Mouse (Mus musculus): ENCODE results near the gene Shisa5.

- TF ChIP-seq CTCF (IDR thresholded peaks at IDR 0.05; ENCODE audit: extremely low read depth, insufficient read length, insufficient replicate concordance, low read depth, low read length) = no peak
- no peak for TF ChIP-seq POLR2A (IDR thresholded peaks at IDR 0.05; ENCODE audit: low read depth, low read length)
Observed at GRCm38 (mm10) chr9:109056916-109057315, 18.6 kb downstream of the Shisa5 start.
